Mouse (Mus musculus) embryonic facial prominence, embryonic 13.5 days (tissue): ENCODE data around the gene Per1. TPM values are rescaled to one million over a fixed set of nuclear protein-coding genes. Genes with fewer than 3 reads are reported as not detected.

ENCODE experiments used
- polyA plus RNA-seq: library from polyadenylated mRNA; unstranded; fragments of >200 nt; fragmentation: Nextera tagmentation; extraction: Ambion mirVana; gene quantifications from 2 replicates; pipeline ENCODE4 v1.2.1, GENCODE M21; 2015

Per1 gene
- polyA plus RNA-seq, 1 experiment from 2014 or later: 11.5 TPM

Other genes with a start within 250 kb of the Per1 start
- 90.9 and 97.2 TPM in 2 replicates for gene Ndel1, start 223.4 kb upstream of the Per1 start, polyA plus RNA-seq
- gene Rnf222, start 206.7 kb upstream of the Per1 start, polyA plus RNA-seq: 0.26 and 0.30 TPM in 2 replicates
- 1,181 and 1,252 TPM in 2 replicates for gene Rpl26, start 193.6 kb upstream of the Per1 start, polyA plus RNA-seq
- gene Odf4, start 168.1 kb upstream of the Per1 start, polyA plus RNA-seq: not detected in 2 replicates
- 6.7 and 7.2 TPM in 2 replicates for gene Arhgef15, start 137.7 kb upstream of the Per1 start, polyA plus RNA-seq
- gene Slc25a35, start 127.1 kb upstream of the Per1 start, polyA plus RNA-seq: 4.7 and 4.9 TPM in 2 replicates
- gene Rangrf, start 120.0 kb upstream of the Per1 start, polyA plus RNA-seq: 50.1 and 59.3 TPM in 2 replicates
- gene Pfas, start 86.8 kb upstream of the Per1 start, polyA plus RNA-seq: 42.7 and 44.4 TPM in 2 replicates
- 53.5 and 55.8 TPM in 2 replicates for gene Ctc1, start 79.3 kb upstream of the Per1 start, polyA plus RNA-seq
- gene Aurkb, start 49.6 kb upstream of the Per1 start, polyA plus RNA-seq: 152 and 153 TPM in 2 replicates
- gene Borcs6, start 35.5 kb upstream of the Per1 start, polyA plus RNA-seq: 8.9 and 10.3 TPM in 2 replicates
- 47.2 and 48.2 TPM in 2 replicates for gene Tmem107, start 24.4 kb upstream of the Per1 start, polyA plus RNA-seq
- gene Vamp2, start 6.7 kb upstream of the Per1 start, polyA plus RNA-seq: 91.5 and 101 TPM in 2 replicates
- 0.44 and 0.47 TPM in 2 replicates for gene Hes7, start 25.2 kb downstream of the Per1 start, polyA plus RNA-seq
- 0.13 and 0.17 TPM in 2 replicates for gene 9130213A22Rik, start 27.4 kb downstream of the Per1 start, polyA plus RNA-seq
- 1.1 TPM in 2 replicates for gene Aloxe3, start 30.7 kb downstream of the Per1 start, polyA plus RNA-seq
- gene Alox12b, start 61.8 kb downstream of the Per1 start, polyA plus RNA-seq: 0.21 TPM in 1 of 2 replicates, not detected in the other
- 0.23 and 0.52 TPM in 2 replicates for gene Alox8, start 102.6 kb downstream of the Per1 start, polyA plus RNA-seq
- gene Gucy2e, start 141.8 kb downstream of the Per1 start, polyA plus RNA-seq: 0.45 and 0.62 TPM in 2 replicates
- gene Cntrob, start 228.6 kb downstream of the Per1 start, polyA plus RNA-seq: 30.4 and 33.8 TPM in 2 replicates
- 177 and 187 TPM in 2 replicates for gene Trappc1, start 228.8 kb downstream of the Per1 start, polyA plus RNA-seq
- 1.8 and 2.5 TPM in 2 replicates for gene Kcnab3, start 231.0 kb downstream of the Per1 start, polyA plus RNA-seq
- gene Rnf227, start 245.2 kb downstream of the Per1 start, polyA plus RNA-seq: 24.7 and 26.4 TPM in 2 replicates